In genomic region chr9:39602536-39603332, GRCm38 (mm10) we compare ENCODE assay signal across 9 mouse cellular contexts. TPM values are rescaled to one million over a fixed set of nuclear protein-coding genes. Genes with fewer than 3 reads are reported as not detected.
DNase-seq lines count a peak whose midpoint lies in the region; ATAC-seq lines count a peak whose summit lies in the region.
"Had no signal": no experiment of that assay in that cellular context is flagged by ENCODE, and none has a peak within 500 bp of the region (broad histone marks: within the 10 kb centered on the region; RNA-seq: fewer than 3 reads in every experiment).

No protein-coding gene starts in this region.

- H3K27me3 ChIP-seq in forebrain, embryonic 13.5 days = peaks cover 2% of the 10 kb centered on the region; the same call in 1 of the 2 replicates
- no peaks in the 10 kb centered on the region; the same call in 1 of the 2 replicates for H3K27me3 ChIP-seq in midbrain, embryonic 12.5 days

- H3K36me3 ChIP-seq in forebrain, embryonic 13.5 days (ENCODE audit: poor library complexity, severe bottlenecking) = no peaks in the 10 kb centered on the region
- no peaks in the 10 kb centered on the region for H3K36me3 ChIP-seq in midbrain, embryonic 12.5 days

- H3K4me1 ChIP-seq in forebrain, embryonic 13.5 days = peaks cover 17% of the 10 kb centered on the region; the same call in 1 of the 2 replicates
- peaks cover 12% of the 10 kb centered on the region; the same call in 1 of the 2 replicates for H3K4me1 ChIP-seq in midbrain, embryonic 12.5 days

- peak overlapping the region; percentile 42 for H3K4me3 ChIP-seq in forebrain, embryonic 13.5 days
- peak overlapping the region; percentile 44 for H3K4me3 ChIP-seq in midbrain, embryonic 12.5 days

- DNase-seq in layer of hippocampus, adult 11-12 months (ENCODE audit: low spot score) = peak; percentile 19
- DNase-seq in layer of hippocampus, adult 9-10 months (ENCODE audit: low spot score) = no peak
- peak; percentile 14 to 21 for DNase-seq in layer of hippocampus, adult 8-10 months (ENCODE audit: low spot score in 2 of 2)
- DNase-seq in thymus, postnatal 10 days (ENCODE audit: low spot score in 2 of 2) = no peak
- DNase-seq in spleen, postnatal 36 days (ENCODE audit: low spot score in 2 of 2) = no peak
- no peak for DNase-seq in lung, postnatal 14 days

- no peaks in the 10 kb centered on the region for H3K9me3 ChIP-seq in forebrain, embryonic 13.5 days (replicated peaks)
- no peaks in the 10 kb centered on the region for H3K9me3 ChIP-seq in midbrain, embryonic 12.5 days

- peak overlapping the region; percentile 52 for H3K9ac ChIP-seq in forebrain, embryonic 13.5 days
- H3K9ac ChIP-seq in midbrain, embryonic 12.5 days (replicated peaks) = peak overlapping the region; percentile 37

- 0% methylated on average over 19 of the region's 19 CpGs for WGBS in forebrain, embryonic 13.5 days
- 2% methylated on average over 19 of the region's 19 CpGs for WGBS in midbrain, embryonic 12.5 days

- ATAC-seq in forebrain, embryonic 13.5 days = peak; percentile 96
- ATAC-seq in midbrain, embryonic 12.5 days (ENCODE audit: low FRiP score, low read depth) = peak; percentile 90

- H3K27ac ChIP-seq in forebrain, embryonic 13.5 days = peak overlapping the region; percentile 35; the same call in 1 of the 2 replicates
- no peak overlapping the region for H3K27ac ChIP-seq in midbrain, embryonic 12.5 days (replicated peaks)
- H3K27ac ChIP-seq: macrophage had no signal

- peak overlapping the region; percentile 70 for H3K4me2 ChIP-seq in forebrain, embryonic 13.5 days
- H3K4me2 ChIP-seq in midbrain, embryonic 12.5 days (replicated peaks) = peak overlapping the region; percentile 74

RNA-seq across cellular contexts. Expression of gene AW551984, which starts 1.5 kb away (rescaled TPM):
- 19.8 and 32.4 TPM in 2 replicates for polyA plus RNA-seq in forebrain, embryonic 13.5 days (2015; fragmentation: Nextera tagmentation; extraction: Ambion mirVana)
- total RNA-seq in layer of hippocampus, adult 8-10 months (2022) = 1 to 10 TPM; 5.4 to 8.3 (median 7.7) TPM
- polyA plus RNA-seq in midbrain, embryonic 12.5 days (2016; fragmentation: Nextera tagmentation; extraction: Ambion mirVana) = 23.2 and 23.6 TPM in 2 replicates
- polyA plus RNA-seq: macrophage had no signal

RNA-seq across cellular contexts. Expression of gene Olfr148, which starts 7.7 kb away (rescaled TPM):
- not detected in 2 replicates for polyA plus RNA-seq in forebrain, embryonic 13.5 days (2015; fragmentation: Nextera tagmentation; extraction: Ambion mirVana)
- not detected for total RNA-seq in layer of hippocampus, adult 8-10 months (2022)
- polyA plus RNA-seq in midbrain, embryonic 12.5 days (2016; fragmentation: Nextera tagmentation; extraction: Ambion mirVana) = not detected in 2 replicates
- polyA plus RNA-seq: macrophage had no signal

RNA-seq across cellular contexts. Expression of gene Olfr960, which starts 18.4 kb away (rescaled TPM):
- polyA plus RNA-seq in forebrain, embryonic 13.5 days (2015; fragmentation: Nextera tagmentation; extraction: Ambion mirVana) = not detected in 2 replicates
- total RNA-seq in layer of hippocampus, adult 8-10 months (2022) = not detected
- polyA plus RNA-seq in midbrain, embryonic 12.5 days (2016; fragmentation: Nextera tagmentation; extraction: Ambion mirVana) = not detected in 2 replicates
- polyA plus RNA-seq: macrophage had no signal

RNA-seq across cellular contexts. Expression of gene Olfr959, which starts 27.4 kb away (rescaled TPM):
- not detected in 2 replicates for polyA plus RNA-seq in forebrain, embryonic 13.5 days (2015; fragmentation: Nextera tagmentation; extraction: Ambion mirVana)
- total RNA-seq in layer of hippocampus, adult 8-10 months (2022) = not detected
- not detected in 2 replicates for polyA plus RNA-seq in midbrain, embryonic 12.5 days (2016; fragmentation: Nextera tagmentation; extraction: Ambion mirVana)
- polyA plus RNA-seq: macrophage had no signal

RNA-seq across cellular contexts. Expression of gene Olfr961, which starts 42.2 kb away (rescaled TPM):
- not detected in 2 replicates for polyA plus RNA-seq in forebrain, embryonic 13.5 days (2015; fragmentation: Nextera tagmentation; extraction: Ambion mirVana)
- not detected for total RNA-seq in layer of hippocampus, adult 8-10 months (2022)
- not detected in 2 replicates for polyA plus RNA-seq in midbrain, embryonic 12.5 days (2016; fragmentation: Nextera tagmentation; extraction: Ambion mirVana)
- polyA plus RNA-seq: macrophage had no signal

Comparison
In these comparisons a context has a peak if more than half of its experiments do, and no peak if none do; other contexts are left out.
1. DNase-seq: peak in layer of hippocampus, adult 11-12 months (single experiment) and layer of hippocampus, adult 8-10 months (2 of 2); none in layer of hippocampus, adult 9-10 months (single experiment), thymus, postnatal 10 days (0 of 2), spleen, postnatal 36 days (0 of 2) and lung, postnatal 14 days (single experiment).